Mouse (Mus musculus) skeletal muscle tissue, adult 2 months (tissue): ENCODE results near the gene Bri3.

Experiments
- DNase-seq: peaks from one replicate; pipeline ENCODE4 v3.0.0-alpha.2; 2012; ENCODE audit warnings: low read depth, low spot score

The Bri3 gene

DNA sequence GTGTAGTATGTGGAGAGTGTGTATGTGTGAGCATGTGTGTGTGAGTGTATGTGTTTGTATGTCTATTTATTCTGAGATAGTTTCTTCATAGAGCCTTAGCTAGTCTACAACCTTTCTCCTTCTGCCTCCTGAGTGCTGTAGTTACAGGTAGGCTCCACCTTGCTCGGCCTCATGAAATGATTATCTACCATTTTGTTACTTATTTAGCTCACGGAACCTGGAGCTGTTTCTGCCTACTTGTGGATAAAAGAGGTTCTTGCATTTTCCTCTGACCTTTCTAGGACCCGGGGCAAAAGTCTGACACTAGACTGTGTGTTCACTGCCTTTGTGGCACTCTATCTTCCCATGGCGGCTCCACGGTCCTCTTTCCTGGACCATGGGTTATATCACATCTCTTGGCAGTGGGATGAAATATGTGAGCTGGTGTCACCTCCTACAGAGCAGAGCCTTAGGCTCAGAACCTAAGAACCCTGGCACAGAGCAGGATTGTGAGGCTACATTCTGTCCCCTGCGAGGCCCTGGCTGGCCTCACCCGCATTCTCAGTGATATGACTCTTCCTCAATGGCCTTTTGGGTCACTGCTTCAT is at the start of gene Bri3:
Gene Bri3, plus strand, starts transcription at position 537 of the 587 bp plus-strand sequence.
- no peak for DNase-seq

DNA sequence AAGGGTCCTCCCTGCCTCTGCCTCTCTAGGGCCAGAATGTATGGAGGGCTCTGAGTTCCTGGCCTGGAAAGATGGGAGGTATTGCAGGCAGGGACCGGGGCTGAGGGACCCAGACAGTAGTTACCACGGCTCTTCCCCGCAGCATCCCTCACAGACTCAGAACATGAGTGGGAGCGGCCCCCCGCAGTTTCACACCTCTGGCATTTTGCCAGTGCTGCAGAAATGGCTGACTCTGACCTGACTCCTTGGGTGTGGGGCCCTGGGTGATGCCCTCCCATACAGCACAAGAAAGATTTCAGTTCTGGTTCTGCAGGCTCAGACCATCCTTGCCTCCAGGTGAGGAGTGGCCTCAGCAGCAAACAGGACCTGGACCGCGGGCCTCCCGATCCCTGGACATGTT is 48.7 kb upstream of the Bri3 start:
- no peak for DNase-seq

- no peak for DNase-seq
These were observed 43.6 kb upstream of the Bri3 start for GRCm38 (mm10) chr5:144200616-144201015.

DNA sequence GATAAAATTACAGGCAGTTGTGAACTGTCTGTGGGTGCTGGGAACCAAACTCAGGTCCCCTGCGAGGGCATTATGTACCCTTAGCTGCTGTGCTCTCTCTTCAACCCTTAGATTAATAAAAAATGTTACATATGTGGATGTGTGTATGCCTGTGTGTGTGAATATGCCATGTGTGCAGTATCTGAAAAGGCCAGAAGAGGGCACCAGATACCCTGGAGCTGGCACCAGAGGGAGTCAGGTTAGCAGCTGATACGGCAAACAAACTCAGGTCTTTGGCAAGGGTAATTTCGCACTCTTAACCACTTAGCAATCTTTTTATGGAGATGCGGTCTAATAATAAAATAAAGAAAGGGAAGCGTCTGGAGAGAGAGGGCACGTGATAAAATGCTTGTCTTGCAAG is 41.8 kb upstream of the Bri3 start:
- no peak for DNase-seq

- DNase-seq: peak; percentile 73
These were observed 40.8 kb upstream of the Bri3 start for GRCm38 (mm10) chr5:144203398-144203959.

- no peak for DNase-seq
These were observed 39.9 kb upstream of the Bri3 start for GRCm38 (mm10) chr5:144204303-144204702.

GRCm38 (mm10) chr5:144204911-144205310 is 39.3 kb upstream of the Bri3 start:
- DNase-seq: no peak

DNA sequence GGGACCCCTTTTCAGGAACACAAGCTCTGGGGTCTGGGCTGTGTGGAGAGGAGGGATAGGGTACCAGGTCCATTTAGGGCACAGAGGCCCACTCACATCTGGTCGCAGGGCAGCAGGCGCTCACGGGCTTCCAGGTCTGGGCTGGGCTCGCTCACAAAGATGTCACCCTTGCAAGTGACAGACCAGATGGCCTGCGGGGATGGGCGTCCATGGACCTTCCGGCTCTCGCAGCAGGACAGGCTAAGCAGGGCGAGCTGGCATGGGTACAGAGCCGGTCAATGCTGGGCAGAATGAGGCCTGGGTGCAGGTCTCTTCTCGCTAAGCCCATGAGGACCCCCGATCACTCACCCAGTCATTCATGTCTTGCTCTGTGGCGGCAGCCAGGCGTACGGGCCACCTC is 38.2 kb upstream of the Bri3 start:
- DNase-seq: no peak

DNA sequence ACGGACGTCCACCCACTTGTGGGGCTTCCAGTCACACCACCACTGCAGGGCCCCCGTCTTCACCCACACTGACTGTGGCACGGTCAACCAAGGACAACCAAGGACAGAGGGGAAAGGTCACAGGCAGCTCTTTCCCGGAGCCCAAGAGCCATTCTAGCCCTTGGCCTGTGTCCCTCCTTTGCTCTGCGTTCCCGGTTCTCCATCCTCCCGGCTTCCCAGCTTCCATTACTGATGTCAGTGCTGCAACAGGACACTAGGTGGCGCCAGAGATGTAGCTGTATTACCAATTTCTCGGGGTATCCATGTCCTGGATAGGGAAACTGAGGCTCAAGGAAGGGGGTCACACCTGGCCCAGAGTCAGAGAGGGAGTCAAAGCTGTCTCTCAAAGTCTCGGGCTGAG is 36.8 kb upstream of the Bri3 start:
- DNase-seq: no peak

GRCm38 (mm10) chr5:144214453-144214852 is 29.8 kb upstream of the Bri3 start:
- no peak for DNase-seq

DNA sequence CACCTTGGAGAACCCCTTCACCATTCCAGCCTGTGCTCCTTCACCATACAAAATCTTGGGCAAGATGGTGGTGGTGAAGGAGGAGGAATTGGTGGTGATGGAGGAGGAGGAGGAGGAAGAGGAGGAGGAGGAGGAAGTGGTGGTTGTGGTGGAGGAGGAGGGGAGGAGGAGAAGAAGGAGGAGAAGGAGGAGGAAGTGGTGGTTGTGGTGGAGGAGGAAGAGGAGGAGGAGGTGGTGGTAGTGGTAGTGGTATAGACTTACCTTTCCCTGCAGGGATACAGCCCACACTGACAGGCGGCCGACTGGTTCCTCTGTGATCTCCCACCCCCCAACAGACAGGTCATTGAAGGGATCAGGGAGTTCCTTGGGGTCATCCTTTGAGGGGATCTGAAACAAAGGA is 28.2 kb upstream of the Bri3 start:
- DNase-seq: no peak

GRCm38 (mm10) chr5:144218061-144218460 is 26.2 kb upstream of the Bri3 start:
- no peak for DNase-seq

DNA sequence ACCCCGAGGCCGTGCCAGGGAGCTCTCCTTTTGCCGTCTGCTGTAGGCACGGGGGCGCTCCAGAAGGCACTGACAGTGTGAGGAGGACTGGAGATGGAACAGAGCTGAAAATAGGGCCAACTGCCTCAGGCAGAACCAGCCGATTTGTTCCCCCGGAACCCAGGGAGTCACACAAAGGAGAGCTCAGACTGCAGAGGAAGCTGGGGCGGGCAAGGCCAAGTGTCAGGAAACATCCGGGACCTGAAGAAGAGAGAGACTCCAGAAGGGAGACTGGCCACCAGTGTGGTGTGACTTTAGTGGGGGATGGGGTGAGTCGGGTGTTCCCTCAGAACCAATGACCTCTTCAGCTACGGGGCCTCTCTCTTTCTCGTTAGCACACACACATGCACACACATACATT is 24.9 kb upstream of the Bri3 start:
- DNase-seq: no peak

GRCm38 (mm10) chr5:144219936-144220335 is 24.3 kb upstream of the Bri3 start:
- DNase-seq: no peak

DNA sequence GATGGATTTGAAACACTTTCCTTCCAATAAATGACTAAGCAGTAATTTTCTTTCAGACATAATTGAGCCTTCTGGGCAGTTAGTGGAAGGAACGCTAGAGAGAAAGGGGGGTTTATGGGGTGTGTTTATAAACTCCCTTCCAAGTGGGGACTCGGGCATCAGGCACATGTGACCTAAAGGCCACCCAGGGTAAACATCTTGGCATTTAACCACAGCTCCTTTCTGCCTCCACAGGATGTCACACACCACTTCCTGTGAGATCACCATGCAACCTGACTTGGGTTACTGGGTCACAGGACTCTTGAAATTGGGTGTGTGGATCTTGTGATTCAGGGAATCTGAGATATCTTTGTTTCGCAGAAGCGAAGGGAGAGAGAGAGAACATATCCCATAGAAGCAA is 22.9 kb upstream of the Bri3 start:
- no peak for DNase-seq

DNA sequence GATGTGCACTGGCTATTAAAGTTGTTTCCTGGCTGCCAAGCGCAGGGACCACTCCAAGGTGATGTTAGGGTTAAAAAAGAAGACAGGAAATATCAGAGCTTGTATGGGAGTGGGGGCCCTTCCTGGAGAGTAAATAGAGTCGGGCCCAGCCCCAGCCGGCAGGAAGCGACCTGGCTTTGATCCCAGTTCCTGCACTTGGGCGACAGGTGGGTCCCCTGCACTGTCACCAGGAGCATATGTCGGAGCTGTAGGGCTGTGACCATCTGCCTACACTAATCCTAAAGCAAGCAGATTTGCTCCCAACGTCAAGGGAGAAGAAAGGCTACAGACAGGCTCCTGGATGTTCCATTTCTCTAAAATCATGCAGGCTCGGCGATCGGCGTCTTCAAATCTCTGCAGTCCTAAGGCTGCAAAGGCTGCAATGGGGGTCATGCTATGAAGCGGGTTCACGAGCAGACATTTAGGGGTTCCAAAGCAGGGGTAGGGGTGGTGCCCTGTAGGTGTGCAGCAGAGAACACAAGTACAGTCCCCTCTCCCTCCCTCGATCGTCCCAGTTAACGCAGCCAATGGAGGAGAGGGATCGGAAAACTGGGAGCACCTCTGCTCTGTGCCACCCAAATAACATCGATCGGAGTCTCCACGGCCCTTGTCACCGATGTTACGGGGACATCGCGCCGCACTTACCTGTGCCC is 21.3 kb upstream of the Bri3 start:
- no peak for DNase-seq

DNA sequence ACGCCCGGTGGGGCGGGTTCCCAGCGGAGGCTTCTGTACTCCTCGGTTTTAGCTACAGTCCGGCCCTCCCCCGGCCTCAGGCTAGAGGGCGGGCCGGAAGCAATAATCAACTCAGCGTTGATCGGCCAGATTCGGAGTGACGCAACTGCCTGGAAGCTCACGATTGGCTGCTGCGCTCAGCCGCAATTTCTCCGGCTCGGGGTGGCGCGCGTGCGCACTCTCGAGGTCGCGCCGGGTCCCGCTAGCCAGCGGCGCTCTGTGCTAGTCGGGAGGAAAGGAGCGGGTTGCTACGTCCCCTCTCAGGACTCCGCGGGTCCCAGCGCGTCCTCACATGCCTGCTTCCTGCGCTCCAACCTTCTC is 20.8 kb upstream of the Bri3 start, which contains the start of gene Tecpr1:
Gene Tecpr1, minus strand, starts transcription at position 113 of the 360 bp plus-strand sequence.
- DNase-seq: peak; percentile 94

- DNase-seq: no peak
These were observed 20.1 kb upstream of the Bri3 start for GRCm38 (mm10) chr5:144223899-144224816.

DNA sequence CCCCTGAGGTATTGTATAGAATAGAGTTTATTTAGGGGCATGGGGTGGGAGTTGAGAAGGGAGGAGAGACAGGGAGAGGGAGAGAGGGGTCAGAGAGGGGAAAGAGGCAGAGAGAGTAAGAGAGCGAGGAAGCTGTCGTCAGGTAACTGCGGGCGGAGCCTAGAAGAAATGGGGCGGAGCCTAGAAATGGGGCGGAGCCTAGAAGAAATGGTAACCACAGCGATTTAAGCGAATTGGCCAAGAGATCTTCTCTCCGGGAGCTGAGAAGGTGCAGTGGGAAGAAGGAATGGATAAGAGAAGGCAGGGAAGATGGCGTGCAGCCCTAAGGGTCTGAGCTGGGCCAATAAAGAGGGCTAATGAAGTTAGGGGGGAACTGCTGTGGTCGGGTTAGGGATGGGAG is 18.0 kb upstream of the Bri3 start:
- no peak for DNase-seq

DNA sequence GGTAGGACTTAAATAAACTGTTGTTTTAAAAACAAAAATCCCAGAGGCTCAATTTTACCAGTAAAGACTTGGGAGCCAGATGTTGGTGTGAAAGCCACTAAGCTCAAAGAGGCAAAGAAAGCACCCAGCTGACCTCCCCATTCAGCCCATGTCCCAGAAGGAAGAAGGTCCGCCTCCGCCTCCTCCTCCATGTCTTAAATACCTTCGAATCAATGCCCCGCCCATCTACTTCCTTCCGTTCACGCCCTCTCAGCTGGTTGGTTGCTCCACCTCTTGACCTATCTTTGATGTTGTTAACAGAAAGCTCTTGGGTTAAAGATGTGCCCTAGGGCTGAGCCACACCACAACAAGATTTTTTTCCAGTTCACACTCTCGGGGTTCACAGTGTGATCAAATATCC is 14.0 kb upstream of the Bri3 start:
- no peak for DNase-seq

- no peak for DNase-seq
These were observed 12.8 kb upstream of the Bri3 start for GRCm38 (mm10) chr5:144231410-144231809.

DNA sequence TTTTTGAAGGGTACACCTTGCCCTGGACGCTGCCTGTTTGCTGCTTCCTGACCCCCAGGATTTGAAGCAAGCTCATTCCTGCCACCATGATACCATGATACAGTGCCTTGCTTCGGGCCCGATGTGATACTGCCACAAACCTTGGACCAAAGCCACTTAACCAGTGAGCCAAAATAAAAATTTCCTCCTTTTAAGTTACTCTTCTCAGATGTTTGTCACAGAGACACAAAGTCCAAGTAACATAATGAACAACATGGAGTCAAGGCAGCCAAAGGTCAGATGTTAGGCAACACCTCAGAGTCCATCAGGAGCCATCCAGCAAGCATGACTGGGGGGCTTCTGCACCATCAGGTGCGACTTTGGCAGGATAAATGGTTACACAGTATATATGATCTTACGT is 11.7 kb upstream of the Bri3 start:
- DNase-seq: no peak
